Mouse (Mus musculus) T-helper 2 cell (primary cell): ENCODE data around the gene Olfr743.
"Not testable (repeated sequence)": the region's sequence is repeated elsewhere in the genome, so short reads cannot be mapped to it uniquely, and the experiment has no call there.

ENCODE experiments used
- in situ Hi-C: fragments of 300-600 bp; cut with MboI, MseI; formaldehyde crosslinking; loops from one replicate; pipeline ENCODE4 v1.15.1; 2025; ENCODE audit warnings: high pct_unique_total_duplicates

Gene Olfr743

GRCm38 (mm10) chr14:50521539-50521938 lies at the start of gene Olfr743:
Olfr743 (plus strand) TSS chr14:50521839.
- in situ Hi-C loops = no loop called here

DNA sequence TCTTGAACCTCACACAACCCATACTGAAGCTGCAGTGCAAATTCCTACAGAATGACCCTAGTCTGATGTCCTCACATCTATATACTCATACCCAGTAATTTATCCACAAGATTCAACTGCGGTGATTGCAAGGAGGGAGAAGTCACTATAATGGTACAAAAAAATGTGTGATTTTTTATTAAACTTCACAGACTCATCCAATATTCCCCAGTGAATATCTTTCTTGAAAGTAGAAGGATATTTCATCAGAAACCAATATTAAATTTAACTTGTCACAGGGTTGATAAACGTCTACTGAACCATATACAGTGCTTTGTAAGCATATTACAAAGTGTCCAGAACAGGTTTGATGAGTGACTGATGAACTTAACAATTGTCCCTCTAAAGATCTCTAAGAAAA lies 49.2 kb upstream of the Olfr743 start, which contains the start of gene Olfr741:
Gene Olfr741 (plus strand): TSS at position 301 of the 400 bp plus-strand sequence.
- in situ Hi-C loops = no loop called here

GRCm38 (mm10) chr14:50478406-50478805 lies 43.2 kb upstream of the Olfr743 start:
- in situ Hi-C loops = no loop called here

GRCm38 (mm10) chr14:50503300-50503699 lies 18.3 kb upstream of the Olfr743 start, which contains the start of gene Olfr742:
Olfr742 (plus strand) TSS chr14:50503600.
- in situ Hi-C loops = no loop called here

GRCm38 (mm10) chr14:50552734-50553133 lies 31.1 kb downstream of the Olfr743 start:
- in situ Hi-C loops = no loop called here

DNA sequence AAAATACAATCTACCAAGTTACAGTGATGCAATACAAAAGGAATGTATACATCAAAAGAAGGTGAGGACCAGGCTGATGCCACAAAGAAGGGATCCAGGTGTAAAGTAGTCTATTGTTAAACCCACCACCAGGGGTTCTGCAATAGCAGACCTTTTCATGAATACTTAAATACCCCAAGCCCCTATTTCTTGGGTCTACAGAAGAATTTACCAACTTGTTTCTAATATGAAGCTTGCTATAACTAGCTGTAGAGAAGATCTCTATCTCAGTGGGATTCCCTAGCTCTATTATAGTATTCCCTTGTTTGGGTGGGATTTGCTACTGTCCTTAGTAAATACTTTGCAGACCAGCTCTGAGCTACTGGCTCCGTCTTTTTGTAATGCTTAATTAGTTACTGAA lies 51.4 kb downstream of the Olfr743 start:
- in situ Hi-C loops = not testable (repeated sequence)
